Mouse (Mus musculus) thymus, adult 2 months (tissue): ENCODE measurements around the gene Gm28778.

Source experiments
- CTCF ChIP-seq: fragments of 200-500 bp; IDR thresholded peaks from 2 replicates; pipeline ENCODE4 v1.5.1; 2012; ENCODE audit warnings: mild to moderate bottlenecking, control low read depth, low read length, moderate library complexity, borderline replicate concordance; ENCODE audit not compliant: control insufficient read depth, poor library complexity, insufficient read depth; ENCODE audit errors: extremely low read depth
- POLR2A ChIP-seq: fragments of 200-500 bp; IDR thresholded peaks from 2 replicates; pipeline ENCODE4 v1.6.1; 2012; ENCODE audit warnings: mild to moderate bottlenecking, low read length, control low read depth, moderate library complexity; ENCODE audit not compliant: control insufficient read depth, poor library complexity, insufficient read depth; ENCODE audit errors: extremely low read depth

DNA sequence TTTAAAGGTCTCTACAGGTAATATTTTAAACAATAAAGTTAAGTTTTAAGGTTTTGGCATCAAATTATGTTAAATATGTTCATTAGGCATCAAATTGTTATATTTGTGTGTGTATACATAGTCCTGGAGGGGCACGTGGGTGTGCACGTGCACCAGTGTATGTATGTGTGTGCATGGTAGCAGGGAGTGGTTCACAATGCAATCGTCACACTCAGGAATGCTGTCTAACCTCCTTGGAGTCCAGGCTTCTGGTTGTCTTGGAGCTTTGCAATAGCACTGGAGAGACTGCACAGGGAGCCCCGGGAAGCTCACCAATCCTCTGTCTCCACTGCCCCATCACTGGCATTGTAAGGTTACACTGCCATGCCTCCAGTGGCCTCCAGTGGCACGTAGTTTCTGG, 26.3 kb downstream of the Gm28778 start:
- TF ChIP-seq CTCF: no peak
- no peak for TF ChIP-seq POLR2A
